Mouse (Mus musculus): ENCODE results near the gene Ttc24.

The Ttc24 gene

GRCm38 (mm10) chr3:88022322-88023191 lies 55.5 kb downstream of the Ttc24 start:
- DNase-seq (ENCODE audit: low read depth, low spot score): peak; percentile 95
